Mouse (Mus musculus): ENCODE measurements at regions not wholly inside any gene's neighbourhood (a gene's known extent, or its start where the extent isn't known, plus 50 kb on each side); places are given as distances from the start of the nearest gene placed in this dataset.

- ATAC-seq (ENCODE audit: insufficient number of reproducible peaks, low FRiP score), result no peak
- Histone ChIP-seq H3K27ac (ENCODE audit: poor library complexity, severe bottlenecking) (no peak overlapping the region), H3K4me3 (no peak overlapping the region), H3K9me3 (replicated peaks) (no peaks in the 10 kb centered on the region), H3K4me2 (no peak overlapping the region), H3K9ac (no peak overlapping the region), H3K27me3 (replicated peaks) (no peaks in the 10 kb centered on the region), H3K4me1 (replicated peaks) (no peaks in the 10 kb centered on the region), H3K36me3 (no peaks in the 10 kb centered on the region)
- 55% methylated on average over 1 of the region's 1 CpGs for WGBS
Observed at GRCm38 (mm10) chr4:23567827-23568226, 928.4 kb upstream of the Mms22l start.

- H3K4me3 ChIP-seq, result no peak overlapping the region
- no peak overlapping the region for H3K9ac ChIP-seq
- no peak overlapping the region for H3K4me2 ChIP-seq
- H3K9me3 ChIP-seq (replicated peaks), result no peaks in the 10 kb centered on the region
- no peaks in the 10 kb centered on the region for H3K36me3 ChIP-seq
- no peak overlapping the region for H3K27ac ChIP-seq (ENCODE audit: poor library complexity, severe bottlenecking)
- ATAC-seq (ENCODE audit: insufficient number of reproducible peaks, low FRiP score), result no peak
- no peaks in the 10 kb centered on the region for H3K4me1 ChIP-seq (replicated peaks)
- no peaks in the 10 kb centered on the region for H3K27me3 ChIP-seq (replicated peaks)
Observed at GRCm38 (mm10) chr4:23573013-23573412, 923.2 kb upstream of the Mms22l start.

- Histone ChIP-seq H3K4me2 (no peak overlapping the region), H3K4me3 (no peak overlapping the region), H3K9ac (no peak overlapping the region), H3K27ac (ENCODE audit: poor library complexity, severe bottlenecking) (no peak overlapping the region), H3K9me3 (replicated peaks) (no peaks in the 10 kb centered on the region), H3K4me1 (replicated peaks) (peaks cover 2% of the 10 kb centered on the region; the same call in 1 of the 2 replicates), H3K27me3 (replicated peaks) (no peaks in the 10 kb centered on the region), H3K36me3 (no peaks in the 10 kb centered on the region)
- no peak for ATAC-seq (ENCODE audit: insufficient number of reproducible peaks, low FRiP score)
- 9% methylated on average over 2 of the region's 2 CpGs for WGBS
Observed at GRCm38 (mm10) chr4:23587412-23587811, 908.8 kb upstream of the Mms22l start.

GRCm38 (mm10) chr4:23590883-23591282 is 905.4 kb upstream of the Mms22l start:
- Histone ChIP-seq H3K4me3 (no peak overlapping the region), H3K9me3 (replicated peaks) (no peaks in the 10 kb centered on the region), H3K9ac (no peak overlapping the region), H3K27ac (ENCODE audit: poor library complexity, severe bottlenecking) (no peak overlapping the region), H3K27me3 (replicated peaks) (no peaks in the 10 kb centered on the region), H3K36me3 (no peaks in the 10 kb centered on the region), H3K4me1 (replicated peaks) (peaks cover 2% of the 10 kb centered on the region; the same call in 1 of the 2 replicates), H3K4me2 (no peak overlapping the region)
- WGBS, result 68% methylated on average over 3 of the region's 3 CpGs
- ATAC-seq (ENCODE audit: insufficient number of reproducible peaks, low FRiP score), result no peak

- WGBS, result 85% methylated on average over 2 of the region's 2 CpGs
- no peak overlapping the region for H3K4me3 ChIP-seq
- H3K9me3 ChIP-seq (replicated peaks), result no peaks in the 10 kb centered on the region
- no peak overlapping the region for H3K27ac ChIP-seq (ENCODE audit: poor library complexity, severe bottlenecking)
- no peak for ATAC-seq (ENCODE audit: insufficient number of reproducible peaks, low FRiP score)
- no peak overlapping the region for H3K9ac ChIP-seq
- peaks cover 2% of the 10 kb centered on the region; the same call in 1 of the 2 replicates for H3K4me1 ChIP-seq (replicated peaks)
- H3K4me2 ChIP-seq, result no peak overlapping the region
- H3K27me3 ChIP-seq (replicated peaks), result no peaks in the 10 kb centered on the region
- H3K36me3 ChIP-seq, result no peaks in the 10 kb centered on the region
Observed at GRCm38 (mm10) chr4:23591593-23591992, 904.7 kb upstream of the Mms22l start.

GRCm38 (mm10) chr4:23600070-23600469 is 896.2 kb upstream of the Mms22l start:
- H3K27me3 ChIP-seq (replicated peaks), result no peaks in the 10 kb centered on the region
- ATAC-seq (ENCODE audit: insufficient number of reproducible peaks, low FRiP score), result no peak
- no peaks in the 10 kb centered on the region for H3K36me3 ChIP-seq
- H3K9ac ChIP-seq, result no peak overlapping the region
- no peaks in the 10 kb centered on the region for H3K4me1 ChIP-seq (replicated peaks)
- H3K4me2 ChIP-seq, result no peak overlapping the region
- H3K9me3 ChIP-seq (replicated peaks), result no peaks in the 10 kb centered on the region
- WGBS, result 86% methylated on average over 2 of the region's 2 CpGs
- no peak overlapping the region for H3K27ac ChIP-seq (ENCODE audit: poor library complexity, severe bottlenecking)
- H3K4me3 ChIP-seq, result no peak overlapping the region

- no peak overlapping the region for H3K27ac ChIP-seq (ENCODE audit: poor library complexity, severe bottlenecking)
- no peak overlapping the region for H3K9ac ChIP-seq
- H3K36me3 ChIP-seq, result no peaks in the 10 kb centered on the region
- no peaks in the 10 kb centered on the region for H3K27me3 ChIP-seq (replicated peaks)
- H3K4me1 ChIP-seq (replicated peaks), result no peaks in the 10 kb centered on the region
- 32% methylated on average over 13 of the region's 13 CpGs for WGBS
- no peak overlapping the region for H3K4me3 ChIP-seq
- H3K4me2 ChIP-seq, result 0 out of 2 replicates have a peak overlapping the region, but pooled peaks have one; percentile 7
- H3K9me3 ChIP-seq (replicated peaks), result no peaks in the 10 kb centered on the region
- no peak for ATAC-seq (ENCODE audit: insufficient number of reproducible peaks, low FRiP score)
Observed at GRCm38 (mm10) chr4:23601426-23602293, 894.6 kb upstream of the Mms22l start.

GRCm38 (mm10) chr4:23602294-23602932 is 893.8 kb upstream of the Mms22l start:
- H3K4me2 ChIP-seq, result no peak overlapping the region
- WGBS, result 86% methylated on average over 9 of the region's 9 CpGs
- no peak for ATAC-seq (ENCODE audit: insufficient number of reproducible peaks, low FRiP score)
- no peak overlapping the region for H3K9ac ChIP-seq
- no peak overlapping the region for H3K27ac ChIP-seq (ENCODE audit: poor library complexity, severe bottlenecking)
- H3K9me3 ChIP-seq (replicated peaks), result no peaks in the 10 kb centered on the region
- H3K4me1 ChIP-seq (replicated peaks), result no peaks in the 10 kb centered on the region
- no peak overlapping the region for H3K4me3 ChIP-seq
- H3K36me3 ChIP-seq, result no peaks in the 10 kb centered on the region
- H3K27me3 ChIP-seq (replicated peaks), result no peaks in the 10 kb centered on the region

GRCm38 (mm10) chr4:23607348-23607747 is 888.9 kb upstream of the Mms22l start:
- Histone ChIP-seq H3K36me3 (no peaks in the 10 kb centered on the region), H3K9me3 (replicated peaks) (no peaks in the 10 kb centered on the region), H3K9ac (no peak overlapping the region), H3K4me3 (no peak overlapping the region), H3K27me3 (replicated peaks) (no peaks in the 10 kb centered on the region), H3K4me1 (replicated peaks) (no peaks in the 10 kb centered on the region), H3K4me2 (no peak overlapping the region), H3K27ac (ENCODE audit: poor library complexity, severe bottlenecking) (no peak overlapping the region)
- whole genome bisulfite sequencing, result 62% methylated on average over 3 of the region's 3 CpGs
- no peak for ATAC-seq (ENCODE audit: insufficient number of reproducible peaks, low FRiP score)

- H3K9ac ChIP-seq, result no peak overlapping the region
- H3K27ac ChIP-seq (ENCODE audit: poor library complexity, severe bottlenecking), result no peak overlapping the region
- H3K4me3 ChIP-seq, result no peak overlapping the region
- H3K36me3 ChIP-seq, result no peaks in the 10 kb centered on the region
- no peak for ATAC-seq (ENCODE audit: insufficient number of reproducible peaks, low FRiP score)
- no peaks in the 10 kb centered on the region for H3K27me3 ChIP-seq (replicated peaks)
- no peaks in the 10 kb centered on the region for H3K9me3 ChIP-seq (replicated peaks)
- no peak overlapping the region for H3K4me2 ChIP-seq
- no peaks in the 10 kb centered on the region for H3K4me1 ChIP-seq (replicated peaks)
Observed at GRCm38 (mm10) chr4:23621208-23621607, 875.0 kb upstream of the Mms22l start.

- no peaks in the 10 kb centered on the region for H3K27me3 ChIP-seq (replicated peaks)
- ATAC-seq (ENCODE audit: insufficient number of reproducible peaks, low FRiP score), result no peak
- H3K36me3 ChIP-seq, result no peaks in the 10 kb centered on the region
- H3K9ac ChIP-seq, result no peak overlapping the region
- no peak overlapping the region for H3K27ac ChIP-seq (ENCODE audit: poor library complexity, severe bottlenecking)
- no peaks in the 10 kb centered on the region for H3K9me3 ChIP-seq (replicated peaks)
- no peak overlapping the region for H3K4me3 ChIP-seq
- no peak overlapping the region for H3K4me2 ChIP-seq
- no peaks in the 10 kb centered on the region for H3K4me1 ChIP-seq (replicated peaks)
Observed at GRCm38 (mm10) chr4:23622231-23622630, 874.0 kb upstream of the Mms22l start.
